Mouse (Mus musculus): ENCODE data around the gene Dzip3.

Dzip3 gene

GRCm38 (mm10) chr16:48913206-48913605 lies 80.8 kb downstream of the Dzip3 start:
- H3K4me1 ChIP-seq (replicated peaks; ENCODE audit: low read depth, low read length), result no peaks in the 10 kb centered on the region
- H3K9me3 ChIP-seq (ENCODE audit: low read length), result no peaks in the 10 kb centered on the region
- no peaks in the 10 kb centered on the region for H3K27me3 ChIP-seq (ENCODE audit: insufficient read depth, low read length)
- H3K4me3 ChIP-seq (replicated peaks; ENCODE audit: low read length), result no peak overlapping the region
- no peak for TF ChIP-seq POU5F1 (IDR thresholded peaks at IDR 0.05; ENCODE audit: borderline replicate concordance, low read length)
- no peak for TF ChIP-seq NANOG (IDR thresholded peaks at IDR 0.05; ENCODE audit: borderline replicate concordance, low read length)
- no peak for TF ChIP-seq CTCF (conservative IDR thresholded peaks at IDR 0.05; ENCODE audit: low read length)
- no peaks in the 10 kb centered on the region for H3K36me3 ChIP-seq (ENCODE audit: insufficient read depth, low read length)

- Histone ChIP-seq H3K4me3 (replicated peaks; ENCODE audit: low read length) (no peak overlapping the region), H3K9me3 (ENCODE audit: low read length) (no peaks in the 10 kb centered on the region), H3K4me1 (replicated peaks; ENCODE audit: low read depth, low read length) (no peaks in the 10 kb centered on the region), H3K36me3 (ENCODE audit: insufficient read depth, low read length) (no peaks in the 10 kb centered on the region), H3K27me3 (ENCODE audit: insufficient read depth, low read length) (no peaks in the 10 kb centered on the region)
- TF ChIP-seq POU5F1 (IDR thresholded peaks at IDR 0.05; ENCODE audit: borderline replicate concordance, low read length) (no peak), CTCF (conservative IDR thresholded peaks at IDR 0.05; ENCODE audit: low read length) (no peak), NANOG (IDR thresholded peaks at IDR 0.05; ENCODE audit: borderline replicate concordance, low read length) (no peak)
These were observed 82.8 kb downstream of the Dzip3 start for GRCm38 (mm10) chr16:48911184-48911583.

- Histone ChIP-seq H3K4me1 (replicated peaks; ENCODE audit: low read depth, low read length) (no peaks in the 10 kb centered on the region), H3K36me3 (ENCODE audit: insufficient read depth, low read length) (no peaks in the 10 kb centered on the region), H3K27me3 (ENCODE audit: insufficient read depth, low read length) (no peaks in the 10 kb centered on the region), H3K4me3 (replicated peaks; ENCODE audit: low read length) (no peak overlapping the region), H3K9me3 (ENCODE audit: low read length) (no peaks in the 10 kb centered on the region)
- TF ChIP-seq CTCF (conservative IDR thresholded peaks at IDR 0.05; ENCODE audit: low read length) (no peak), NANOG (IDR thresholded peaks at IDR 0.05; ENCODE audit: borderline replicate concordance, low read length) (no peak), POU5F1 (IDR thresholded peaks at IDR 0.05; ENCODE audit: borderline replicate concordance, low read length) (no peak)
These were observed 94.1 kb downstream of the Dzip3 start for GRCm38 (mm10) chr16:48899868-48900267.

- Histone ChIP-seq H3K9me3 (ENCODE audit: low read length) (no peaks in the 10 kb centered on the region), H3K4me1 (replicated peaks; ENCODE audit: low read depth, low read length) (no peaks in the 10 kb centered on the region), H3K36me3 (ENCODE audit: insufficient read depth, low read length) (no peaks in the 10 kb centered on the region), H3K27me3 (ENCODE audit: insufficient read depth, low read length) (no peaks in the 10 kb centered on the region), H3K4me3 (replicated peaks; ENCODE audit: low read length) (no peak overlapping the region)
- TF ChIP-seq NANOG (IDR thresholded peaks at IDR 0.05; ENCODE audit: borderline replicate concordance, low read length), result no peak
- TF ChIP-seq POU5F1 (IDR thresholded peaks at IDR 0.05; ENCODE audit: borderline replicate concordance, low read length), result no peak
- TF ChIP-seq CTCF (conservative IDR thresholded peaks at IDR 0.05; ENCODE audit: low read length), result no peak
These were observed 103.2 kb downstream of the Dzip3 start for GRCm38 (mm10) chr16:48890733-48891132.

All from E14TG2a.4 (cell line).